Mouse (Mus musculus) myocyte (in vitro differentiated cells): Measurements from ENCODE around the gene Slc35e3. TPM values are rescaled to one million over a fixed set of nuclear protein-coding genes. Genes with fewer than 3 reads are reported as not detected.
"Not testable (repeated sequence)": the region's sequence is repeated elsewhere in the genome, so short reads cannot be mapped to it uniquely, and the experiment has no call there.

ENCODE experiments used
- H3K27me3 ChIP-seq: one replicate; pipeline ENCODE4 v1.6.1; 2011; ENCODE audit not compliant: control insufficient read depth, insufficient read depth, insufficient read length
- H3K36me3 ChIP-seq: one replicate; pipeline ENCODE4 v1.6.1; 2011; ENCODE audit not compliant: control insufficient read depth, insufficient read depth
- H3K4me2 ChIP-seq: one replicate; pipeline ENCODE4 v1.6.1; 2011; ENCODE audit warnings: low read depth, control low read depth
- H3K4me3 ChIP-seq: one replicate; pipeline ENCODE4 v1.5.1; 2011; ENCODE audit warnings: mild to moderate bottlenecking, control low read depth, moderate library complexity
- H3K79me2 ChIP-seq: one replicate; pipeline ENCODE4 v1.6.1; 2011; ENCODE audit not compliant: control insufficient read depth, insufficient read depth
- H3ac ChIP-seq: one replicate; pipeline ENCODE4 v1.6.1; 2011; ENCODE audit not compliant: control insufficient read depth, insufficient read length
- CEBPB ChIP-seq: IDR thresholded peaks from 2 replicates; pipeline ENCODE4 v1.6.1; 2011; ENCODE audit warnings: mild to moderate bottlenecking, moderate library complexity; ENCODE audit not compliant: poor library complexity, insufficient read depth, severe bottlenecking
- E2F4 ChIP-seq: IDR thresholded peaks from one replicate; pipeline ENCODE4 v1.6.1; 2011; ENCODE audit warnings: mild to moderate bottlenecking, control low read depth, moderate library complexity; ENCODE audit not compliant: insufficient read depth
- MAX ChIP-seq: IDR thresholded peaks from one replicate; pipeline ENCODE4 v1.6.1; 2011; ENCODE audit warnings: low read depth, mild to moderate bottlenecking, control low read depth
- MYOD1 ChIP-seq, 3 experiments: IDR thresholded peaks; one replicate each; pipeline ENCODE4 v1.6.1; 2011; ENCODE audit warnings: control low read depth in 2 of 3, low read depth in 2 of 3, mild to moderate bottlenecking in 2 of 3, moderate library complexity in 1 of 3; ENCODE audit not compliant: insufficient read length in 2 of 3, control insufficient read depth in 1 of 3
- MYOG ChIP-seq, 3 experiments: IDR thresholded peaks; one replicate each; pipeline ENCODE4 v1.6.1; 2011; ENCODE audit warnings: control low read depth in 2 of 3, low read depth in 2 of 3, mild to moderate bottlenecking in 2 of 3; ENCODE audit not compliant: insufficient read length in 2 of 3, control insufficient read depth in 1 of 3, insufficient read depth in 1 of 3
- POLR2A ChIP-seq: IDR thresholded peaks from one replicate; pipeline ENCODE4 v1.6.1; 2011; ENCODE audit warnings: low read depth, mild to moderate bottlenecking, control low read depth, moderate library complexity; ENCODE audit not compliant: insufficient read length
- POLR2AphosphoS2 ChIP-seq: IDR thresholded peaks from one replicate; pipeline ENCODE4 v1.6.1; 2011; ENCODE audit warnings: low read depth, control low read depth; ENCODE audit not compliant: insufficient read length
- REST ChIP-seq: IDR thresholded peaks from one replicate; pipeline ENCODE4 v1.6.1; 2011; ENCODE audit warnings: mild to moderate bottlenecking, control low read depth, moderate library complexity; ENCODE audit not compliant: insufficient read depth, insufficient read length
- SRF ChIP-seq: IDR thresholded peaks from one replicate; pipeline ENCODE4 v1.6.1; 2011; ENCODE audit warnings: low read depth; ENCODE audit not compliant: control insufficient read depth, insufficient read length
- TCF12 ChIP-seq: IDR thresholded peaks from one replicate; pipeline ENCODE4 v1.6.1; 2011; ENCODE audit warnings: mild to moderate bottlenecking, control low read depth; ENCODE audit not compliant: poor library complexity, insufficient read depth, severe bottlenecking
- TCF3 ChIP-seq: IDR thresholded peaks from one replicate; pipeline ENCODE4 v1.6.1; 2011; ENCODE audit warnings: low read depth, control low read depth; ENCODE audit not compliant: insufficient read length
- USF1 ChIP-seq: IDR thresholded peaks from one replicate; pipeline ENCODE4 v1.6.1; 2011; ENCODE audit warnings: low read depth, mild to moderate bottlenecking, control low read depth, moderate library complexity
- polyA plus RNA-seq: library from polyadenylated mRNA; unstranded; fragments of >200 nt; fragmentation: generic; extraction: Trizol; gene quantifications from one replicate; pipeline ENCODE4 v1.2.1, GENCODE M21; 2012; ENCODE audit warnings: missing spikeins

Gene Slc35e3
- polyA plus RNA-seq, 1 experiment = 9.2 TPM

DNA sequence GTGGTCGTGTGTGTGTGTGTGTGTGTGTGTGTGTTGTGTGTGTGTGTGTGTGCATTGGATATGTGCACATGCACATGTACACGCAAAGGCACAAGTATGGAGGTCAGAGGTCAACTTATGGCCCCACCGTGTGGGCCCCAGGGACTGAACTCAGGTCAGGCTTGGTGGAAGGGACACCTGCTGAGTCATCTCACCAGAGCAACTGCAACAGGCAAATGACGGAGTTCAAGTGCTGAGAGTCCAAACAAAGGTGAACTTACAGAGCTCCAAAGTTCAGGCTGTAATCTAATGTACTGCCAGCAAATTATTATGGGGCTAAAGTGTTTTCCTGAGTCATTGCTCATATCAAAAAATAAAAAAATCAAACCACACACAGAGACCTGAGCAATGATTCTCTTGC, 9.1 kb downstream of the Slc35e3 start:
- Histone ChIP-seq H3K79me2 (no peaks in the 10 kb centered on the region), H3K4me3 (no peak overlapping the region), H3ac (no peak overlapping the region), H3K36me3 (peaks cover 6% of the 10 kb centered on the region), H3K4me2 (no peak overlapping the region), H3K27me3 (no peaks in the 10 kb centered on the region)
- TF ChIP-seq MYOG (IDR thresholded peaks at IDR 0.05; ENCODE audit: control insufficient read depth in 1 of 3, insufficient read depth in 1 of 3, insufficient read length in 2 of 3, low read depth in 2 of 3) (no peak), SRF (no peak), POLR2AphosphoS2 (no peak), E2F4 (no peak), TCF12 (no peak), POLR2A (no peak), USF1 (no peak), MAX (no peak), MYOD1 (IDR thresholded peaks at IDR 0.05; ENCODE audit: control insufficient read depth in 1 of 3, insufficient read length in 2 of 3, low read depth in 2 of 3) (no peak), CEBPB (no peak), TCF3 (no peak), REST (no peak)

DNA sequence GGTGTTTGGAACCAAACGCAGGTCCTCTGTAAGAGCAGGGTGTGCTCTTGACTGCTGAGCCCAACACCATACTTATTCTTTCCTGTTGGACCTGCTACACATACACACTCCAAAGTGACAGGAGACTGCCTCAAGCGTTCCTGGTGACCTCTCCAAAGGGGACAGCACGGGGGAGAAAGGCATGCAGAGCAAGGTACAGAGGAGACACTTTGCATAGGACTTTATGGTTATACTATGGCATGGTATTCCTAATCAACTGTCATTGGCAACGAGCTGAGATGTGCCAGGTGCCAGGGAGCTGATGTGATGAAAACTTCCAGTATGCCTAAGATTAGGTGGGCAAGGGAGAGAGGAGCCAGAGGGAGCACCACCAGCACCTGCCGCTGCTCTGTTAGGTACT, 9.6 kb downstream of the Slc35e3 start:
- no peak for TF ChIP-seq TCF12
- TF ChIP-seq POLR2AphosphoS2 = no peak
- no peak for TF ChIP-seq MAX
- no peak for TF ChIP-seq MYOD1 (IDR thresholded peaks at IDR 0.05; ENCODE audit: control insufficient read depth in 1 of 3, insufficient read length in 2 of 3, low read depth in 2 of 3)
- Histone ChIP-seq H3K4me2 (no peak overlapping the region), H3K4me3 (no peak overlapping the region), H3K36me3 (peaks cover 6% of the 10 kb centered on the region), H3ac (no peak overlapping the region), H3K27me3 (no peaks in the 10 kb centered on the region), H3K79me2 (no peaks in the 10 kb centered on the region)

DNA sequence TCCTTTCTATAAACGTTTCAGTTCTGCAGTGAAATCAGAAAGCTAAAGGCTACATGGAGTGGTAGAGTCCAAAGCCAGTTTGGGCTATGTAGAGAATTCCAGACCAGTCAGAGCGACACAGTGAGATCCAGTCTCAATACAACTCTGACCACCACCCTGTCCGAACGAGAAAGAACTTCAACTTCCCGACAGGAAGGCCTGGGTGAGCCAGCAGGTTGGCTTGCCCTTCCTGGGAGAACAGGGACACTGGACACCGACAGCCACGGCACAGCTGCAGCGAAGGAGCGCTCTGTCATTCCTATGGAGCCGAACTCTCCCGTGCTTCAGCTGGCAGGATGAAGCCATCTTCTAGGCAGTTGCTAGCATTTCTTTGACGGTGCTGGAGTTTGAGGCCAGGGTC, 10.8 kb downstream of the Slc35e3 start:
- not testable (repeated sequence) for H3K79me2 ChIP-seq, H3ac ChIP-seq, H3K4me3 ChIP-seq, H3K4me2 ChIP-seq, H3K27me3 ChIP-seq, H3K36me3 ChIP-seq

DNA sequence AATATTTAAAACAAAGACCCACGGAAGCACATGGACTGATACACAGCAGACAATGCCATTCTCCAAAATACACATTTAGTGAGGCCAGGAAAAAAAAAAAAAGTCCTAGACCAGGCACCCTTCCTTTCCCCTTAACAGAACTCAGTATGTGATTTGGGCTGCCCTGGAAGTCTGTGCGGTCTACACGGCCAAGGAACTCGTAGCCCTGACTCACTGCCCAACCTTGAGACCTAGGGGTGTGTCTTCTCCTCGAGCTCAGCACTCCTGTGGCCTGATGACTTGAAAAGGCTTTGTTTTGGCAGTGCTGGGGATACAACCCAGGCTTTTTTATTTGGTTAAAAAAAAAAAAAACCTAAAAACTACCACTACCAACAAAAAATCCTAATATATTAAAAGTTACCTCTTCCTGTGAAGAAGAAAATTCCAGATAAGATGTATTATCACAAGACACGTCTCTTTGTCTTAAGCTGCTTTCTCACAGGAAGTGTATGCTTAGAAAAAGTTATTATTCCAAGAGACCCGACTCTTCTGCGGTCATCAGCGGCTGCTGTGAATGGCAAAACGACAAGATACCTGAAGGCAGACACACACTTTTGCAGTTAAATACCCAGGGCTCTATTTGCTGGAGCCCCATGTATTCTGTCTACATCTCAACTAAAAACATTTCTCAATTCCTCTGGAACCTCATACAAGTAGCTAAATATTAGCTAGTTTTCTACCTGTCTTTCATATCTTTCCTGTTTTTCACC, 11.9 kb downstream of the Slc35e3 start:
- not testable (repeated sequence) for H3K27me3 ChIP-seq, H3ac ChIP-seq, H3K4me2 ChIP-seq, H3K79me2 ChIP-seq, H3K36me3 ChIP-seq, H3K4me3 ChIP-seq

DNA sequence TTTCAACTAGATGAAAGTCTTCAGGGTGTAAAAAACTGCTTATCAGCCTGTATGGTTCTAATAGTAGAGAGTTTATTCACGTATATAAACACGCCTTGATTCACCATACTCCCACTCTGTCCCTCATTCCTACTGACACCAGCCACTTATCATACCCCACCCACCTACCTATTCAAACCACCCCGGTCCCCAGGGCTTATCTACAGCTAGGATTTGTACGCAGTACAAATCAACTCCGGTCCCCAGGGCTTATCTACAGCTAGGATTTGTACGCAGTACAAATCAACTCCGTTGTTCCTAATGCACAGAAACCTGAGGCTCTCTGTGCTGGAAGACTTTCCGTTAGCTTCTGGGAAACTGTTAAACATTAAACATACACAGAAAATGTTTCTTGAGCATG, 12.5 kb downstream of the Slc35e3 start:
- H3K36me3 ChIP-seq, H3K4me2 ChIP-seq, H3K79me2 ChIP-seq, H3K27me3 ChIP-seq, H3K4me3 ChIP-seq, H3ac ChIP-seq: not testable (repeated sequence)

DNA sequence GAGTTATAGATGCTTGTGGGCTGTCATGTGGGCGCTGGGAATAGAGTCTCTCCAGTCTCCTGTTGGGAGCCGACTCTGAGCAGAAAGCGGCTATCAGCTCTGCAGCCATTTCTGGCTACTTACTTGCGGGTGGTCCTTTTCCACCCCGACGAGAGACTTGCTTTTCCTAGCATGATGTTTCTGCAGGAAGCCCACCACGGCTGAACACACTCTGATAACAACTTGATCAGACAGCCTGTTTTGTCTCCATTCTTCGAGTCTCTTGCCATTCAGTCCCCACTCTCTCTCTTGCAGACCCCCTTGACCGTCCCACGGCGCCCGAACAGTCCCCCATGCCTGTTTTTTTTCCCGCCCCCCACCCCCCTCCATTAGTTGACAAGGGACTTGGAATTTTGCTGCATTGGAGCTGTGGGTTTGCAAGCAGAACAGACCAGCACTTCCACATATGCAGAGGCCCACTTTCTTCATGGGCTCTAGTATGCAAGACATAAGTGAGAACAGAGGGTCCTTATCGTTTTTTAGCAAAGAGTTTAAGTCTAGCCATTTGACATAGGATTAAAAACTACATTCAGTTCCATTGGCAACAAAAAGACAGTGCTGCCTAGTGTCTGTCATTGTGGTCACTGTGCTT, 13.1 kb downstream of the Slc35e3 start:
- H3K27me3 ChIP-seq = no peaks in the 10 kb centered on the region
- H3K79me2 ChIP-seq = no peaks in the 10 kb centered on the region
- no peaks in the 10 kb centered on the region for H3K36me3 ChIP-seq
- no peak overlapping the region for H3ac ChIP-seq
- TF ChIP-seq TCF12 (no peak), USF1 (no peak), POLR2A (no peak), POLR2AphosphoS2 (no peak), MYOD1 (IDR thresholded peaks at IDR 0.05; ENCODE audit: control insufficient read depth in 1 of 3, insufficient read length in 2 of 3, low read depth in 2 of 3) (no peak), REST (no peak), SRF (no peak), MAX (no peak), TCF3 (no peak), MYOG (IDR thresholded peaks at IDR 0.05; ENCODE audit: control insufficient read depth in 1 of 3, insufficient read depth in 1 of 3, insufficient read length in 2 of 3, low read depth in 2 of 3) (no peak), CEBPB (no peak), E2F4 (no peak)
- H3K4me2 ChIP-seq = no peak overlapping the region
- no peak overlapping the region for H3K4me3 ChIP-seq
